Mouse (Mus musculus) hindbrain, embryonic 15.5 days (tissue): ENCODE measurements around the gene Smdt1. TPM values are rescaled to one million over a fixed set of nuclear protein-coding genes. Genes with fewer than 3 reads are reported as not detected.
"Not testable (repeated sequence)": the region's sequence is repeated elsewhere in the genome, so short reads cannot be mapped to it uniquely, and the experiment has no call there.

Source experiments
- ATAC-seq: fragments of 200-750 bp; cut with Nextera tagmentation; 2 replicates; pipeline ENCODE4 v1.8.0; 2017; ENCODE audit warnings: low read depth, moderate number of reproducible peaks, moderate TSS enrichment; ENCODE audit not compliant: low FRiP score
- H3K27ac ChIP-seq: fragments of 300-500 bp; sonication (generic); replicated peaks from 2 replicates; pipeline ENCODE4 v1.5.1; 2015; ENCODE audit warnings: mild to moderate bottlenecking, inconsistent platforms
- H3K27me3 ChIP-seq: fragments of 300-500 bp; sonication (generic); 2 replicates; pipeline ENCODE4 v1.6.1; 2015; ENCODE audit warnings: control low read depth, inconsistent platforms
- H3K36me3 ChIP-seq: fragments of 300-500 bp; sonication (generic); 2 replicates; pipeline ENCODE4 v1.6.1; 2015; ENCODE audit warnings: control low read depth, inconsistent platforms
- H3K4me1 ChIP-seq: fragments of 300-500 bp; sonication (generic); replicated peaks from 2 replicates; pipeline ENCODE4 v1.6.1; 2015; ENCODE audit warnings: control low read depth, inconsistent platforms
- H3K4me2 ChIP-seq: fragments of 300-500 bp; sonication (generic); 2 replicates; pipeline ENCODE4 v1.6.1; 2015; ENCODE audit warnings: moderate library complexity, mild to moderate bottlenecking, inconsistent platforms
- H3K4me3 ChIP-seq: fragments of 300-500 bp; sonication (generic); 2 replicates; pipeline ENCODE4 v1.5.1; 2015; ENCODE audit warnings: mild to moderate bottlenecking, inconsistent platforms
- H3K9ac ChIP-seq: fragments of 300-500 bp; sonication (generic); 2 replicates; pipeline ENCODE4 v1.6.1; 2015; ENCODE audit warnings: inconsistent platforms
- H3K9me3 ChIP-seq: fragments of 300-500 bp; sonication (generic); 2 replicates; pipeline ENCODE4 v1.6.1; 2016; ENCODE audit warnings: control low read depth, inconsistent platforms
- WGBS: fragments of 180-500 bp; shearing (Covaris S2); methylation state at CpG from one replicate; pipeline ENCODE4 v1.1.7; 2015; 5-methylcytosine and 5-hydroxymethylcytosine counted together
- polyA plus RNA-seq: library from polyadenylated mRNA; unstranded; fragments of >200 nt; fragmentation: Nextera tagmentation; extraction: Ambion mirVana; gene quantifications from 2 replicates; pipeline ENCODE4 v1.2.1, GENCODE M21; 2015

The Smdt1 gene
- polyA plus RNA-seq, 1 experiment from 2014 or later = 377 TPM

DNA sequence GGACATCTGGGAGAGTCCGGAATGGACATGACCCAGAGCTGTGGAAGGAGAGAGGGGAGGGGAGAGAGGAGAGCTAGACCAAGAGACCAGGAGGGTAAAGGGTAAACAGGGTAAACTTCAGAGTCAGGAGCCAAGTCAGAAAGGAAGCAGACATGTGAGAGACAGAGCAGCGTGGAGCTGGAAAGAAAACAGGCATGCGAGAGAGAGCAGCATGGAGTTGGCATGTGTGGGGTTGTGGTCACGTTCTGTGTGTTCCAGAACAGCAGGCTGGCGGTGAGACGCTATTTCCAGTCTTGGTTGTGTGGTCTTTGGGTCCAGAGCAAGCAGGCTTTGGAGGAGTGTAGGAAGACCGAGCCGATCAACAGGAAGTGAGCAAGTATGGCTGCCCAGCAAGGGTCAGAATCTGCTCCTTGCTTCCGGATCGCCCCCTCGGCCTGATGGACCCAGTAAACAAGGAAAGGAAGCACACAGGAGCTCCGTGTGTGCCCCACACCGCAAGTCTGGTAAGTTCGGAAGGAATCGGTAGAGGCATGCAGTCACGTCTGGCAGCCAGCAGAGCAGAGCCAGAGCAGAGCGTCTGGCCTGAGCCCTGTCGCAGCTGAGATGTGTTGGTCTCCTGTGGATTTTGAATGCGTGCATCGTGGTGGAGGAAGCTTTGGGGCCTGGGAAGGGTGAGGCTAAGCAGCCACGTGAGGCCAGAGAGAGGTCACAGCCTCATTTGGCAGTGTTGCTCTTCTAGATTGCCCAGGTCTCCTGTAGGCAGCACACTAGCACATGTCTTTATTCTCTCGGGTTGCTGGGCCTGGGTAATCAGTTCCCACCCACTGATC lies 19.9 kb downstream of the Smdt1 start:
- no peak for ATAC-seq
- WGBS = 66% methylated on average over 22 of the region's 22 CpGs
- no peaks in the 10 kb centered on the region for H3K27me3 ChIP-seq
- 0 out of 2 replicates have a peak overlapping the region, but pooled peaks have one; percentile 4 for H3K4me2 ChIP-seq
- no peaks in the 10 kb centered on the region for H3K9me3 ChIP-seq
- no peaks in the 10 kb centered on the region for H3K36me3 ChIP-seq
- no peak overlapping the region for H3K4me3 ChIP-seq
- H3K4me1 ChIP-seq = peaks cover 5% of the 10 kb centered on the region
- no peak overlapping the region for H3K27ac ChIP-seq
- H3K9ac ChIP-seq = no peak overlapping the region

DNA sequence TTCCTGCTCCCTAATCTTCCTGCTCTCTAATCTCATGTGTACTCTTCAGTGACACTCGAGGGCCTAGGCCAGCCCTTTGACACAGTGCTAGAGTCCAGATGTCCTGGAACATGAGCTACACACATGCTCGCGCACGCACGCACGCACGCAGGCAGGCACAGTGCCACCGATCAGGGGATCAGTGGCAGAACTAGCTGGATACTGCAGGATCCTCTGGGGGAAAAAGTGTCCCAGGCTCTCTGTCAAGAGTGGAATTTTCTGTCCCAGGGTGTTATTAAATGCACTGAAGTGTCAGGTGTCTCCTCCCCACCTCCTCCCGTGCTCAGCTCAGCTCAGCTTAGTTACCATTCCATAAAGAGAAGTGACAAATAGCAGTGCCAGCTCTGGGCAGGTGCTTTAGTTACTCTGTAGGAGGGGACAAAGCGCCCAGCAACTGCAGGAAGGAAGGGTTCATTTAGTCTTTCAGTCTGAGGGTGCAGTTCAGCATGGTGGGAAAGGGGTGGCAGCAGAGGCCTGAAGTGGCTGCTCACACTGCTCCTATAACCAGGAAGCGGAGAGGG lies 22.8 kb downstream of the Smdt1 start:
- no peak for ATAC-seq
- Histone ChIP-seq H3K9me3 (no peaks in the 10 kb centered on the region), H3K27me3 (no peaks in the 10 kb centered on the region), H3K4me1 (no peaks in the 10 kb centered on the region), H3K4me2 (no peak overlapping the region), H3K36me3 (no peaks in the 10 kb centered on the region), H3K27ac (no peak overlapping the region), H3K4me3 (no peak overlapping the region), H3K9ac (no peak overlapping the region)
- 81% methylated on average over 11 of the region's 11 CpGs for WGBS

DNA sequence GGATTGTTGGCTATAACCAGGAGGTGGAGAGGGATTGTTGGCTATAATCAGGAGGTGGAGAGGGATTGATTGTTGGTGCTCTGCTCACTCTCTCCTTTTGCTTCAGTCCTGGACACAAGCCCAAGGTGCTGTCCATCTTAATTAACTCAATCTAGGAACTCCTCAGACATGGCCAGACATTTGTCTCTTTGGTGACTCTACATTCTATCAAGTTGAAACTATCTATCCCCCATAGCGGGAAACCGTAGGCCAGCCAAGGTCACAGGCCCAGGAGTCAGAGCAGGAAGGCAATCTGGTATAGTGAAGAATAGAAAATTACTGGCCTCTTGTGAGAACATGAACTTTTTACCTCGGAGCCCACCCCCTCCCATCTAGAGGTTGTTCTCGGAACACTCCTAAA lies 23.5 kb downstream of the Smdt1 start:
- no peak overlapping the region for H3K4me3 ChIP-seq
- H3K27me3 ChIP-seq = no peaks in the 10 kb centered on the region
- H3K4me2 ChIP-seq = no peak overlapping the region
- no peak overlapping the region for H3K27ac ChIP-seq
- H3K4me1 ChIP-seq = no peaks in the 10 kb centered on the region
- no peaks in the 10 kb centered on the region for H3K9me3 ChIP-seq
- ATAC-seq = no peak
- WGBS = 89% methylated on average over 4 of the region's 4 CpGs
- no peaks in the 10 kb centered on the region for H3K36me3 ChIP-seq
- H3K9ac ChIP-seq = no peak overlapping the region

DNA sequence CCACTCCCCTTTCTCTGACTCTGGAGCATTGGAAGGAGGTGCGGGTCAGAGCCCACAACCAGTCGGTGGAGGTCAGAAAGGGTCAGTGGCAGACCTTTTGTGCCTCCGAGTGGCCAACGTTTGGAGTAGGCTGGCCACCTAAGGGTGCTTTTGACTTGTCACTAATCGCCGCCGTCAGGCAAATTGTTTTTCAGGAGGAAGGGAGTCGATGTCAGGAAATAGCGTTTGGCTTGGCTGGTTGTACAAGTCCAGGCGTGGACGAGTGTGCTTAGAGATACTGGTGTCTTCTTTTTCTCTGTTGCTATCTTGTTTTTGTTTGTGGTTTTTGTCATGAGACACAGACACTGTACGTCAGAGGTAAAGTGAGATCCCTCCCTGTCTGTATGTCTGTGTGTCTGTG lies 25.0 kb downstream of the Smdt1 start:
- H3K4me1 ChIP-seq, H3K9me3 ChIP-seq, H3K4me2 ChIP-seq, H3K36me3 ChIP-seq, H3K4me3 ChIP-seq, H3K27ac ChIP-seq, ATAC-seq, H3K9ac ChIP-seq, H3K27me3 ChIP-seq: not testable (repeated sequence)
- 83% methylated on average over 8 of the region's 12 CpGs for WGBS

DNA sequence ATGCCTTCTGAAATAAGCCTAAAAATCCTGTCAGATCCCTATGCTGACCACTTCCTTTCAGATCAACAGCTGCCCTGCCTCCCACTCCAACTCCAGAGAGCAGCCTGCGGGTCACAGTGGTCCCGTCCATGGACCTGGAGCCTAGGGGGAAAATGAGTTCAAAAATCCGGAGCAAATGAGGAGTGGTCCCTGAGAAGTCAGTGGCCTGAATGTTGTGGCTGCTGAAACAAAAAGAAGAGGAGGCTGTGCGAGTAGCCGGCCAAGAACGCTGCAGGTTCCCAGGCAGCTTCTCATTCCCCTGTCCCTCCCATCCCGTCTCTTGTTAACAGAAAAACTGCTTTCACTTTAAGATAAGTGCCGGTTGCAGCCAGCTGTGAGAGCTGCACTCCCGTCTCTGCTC lies 25.8 kb downstream of the Smdt1 start:
- H3K27ac ChIP-seq, H3K9ac ChIP-seq, H3K4me2 ChIP-seq, H3K36me3 ChIP-seq, H3K4me1 ChIP-seq, H3K27me3 ChIP-seq, ATAC-seq, H3K9me3 ChIP-seq, H3K4me3 ChIP-seq: not testable (repeated sequence)
- WGBS = 21% methylated on average over 7 of the region's 9 CpGs

DNA sequence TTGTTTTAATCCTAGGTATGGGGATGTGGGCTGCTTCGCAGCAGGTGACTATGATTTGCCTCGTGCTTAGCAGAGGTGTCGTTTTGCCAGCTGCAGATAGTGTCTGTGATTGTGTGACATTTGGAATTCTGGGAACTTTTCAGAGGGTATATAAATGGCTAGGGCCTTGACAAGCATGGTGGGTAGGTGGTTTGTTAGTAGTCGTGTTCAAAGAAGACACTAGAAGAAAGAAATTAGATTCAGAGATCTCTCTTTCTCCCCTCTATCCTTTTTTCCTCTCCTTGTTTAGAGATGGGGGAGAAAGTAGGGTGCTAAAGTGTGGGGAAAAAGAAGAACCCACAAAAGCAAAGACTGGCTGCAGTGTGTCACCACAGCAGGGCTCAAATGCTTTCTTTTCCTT lies 29.4 kb downstream of the Smdt1 start:
- Histone ChIP-seq H3K36me3 (no peaks in the 10 kb centered on the region), H3K4me3 (no peak overlapping the region), H3K27ac (no peak overlapping the region), H3K9me3 (no peaks in the 10 kb centered on the region), H3K4me1 (no peaks in the 10 kb centered on the region), H3K4me2 (no peak overlapping the region), H3K27me3 (no peaks in the 10 kb centered on the region), H3K9ac (no peak overlapping the region)
- 93% methylated on average over 4 of the region's 4 CpGs for WGBS
- no peak for ATAC-seq

GRCm38 (mm10) chr15:82368851-82369250 lies 30.1 kb downstream of the Smdt1 start:
- Histone ChIP-seq H3K27me3 (no peaks in the 10 kb centered on the region), H3K36me3 (no peaks in the 10 kb centered on the region), H3K4me3 (no peak overlapping the region), H3K4me2 (no peak overlapping the region), H3K9me3 (no peaks in the 10 kb centered on the region), H3K4me1 (no peaks in the 10 kb centered on the region), H3K27ac (no peak overlapping the region), H3K9ac (no peak overlapping the region)
- WGBS = 81% methylated on average over 1 of the region's 1 CpGs
- ATAC-seq = no peak

- ATAC-seq = no peak
- Histone ChIP-seq H3K36me3 (no peaks in the 10 kb centered on the region), H3K9me3 (no peaks in the 10 kb centered on the region), H3K27me3 (no peaks in the 10 kb centered on the region), H3K27ac (no peak overlapping the region), H3K9ac (no peak overlapping the region), H3K4me2 (no peak overlapping the region), H3K4me1 (peaks cover 8% of the 10 kb centered on the region; the same call in 1 of the 2 replicates), H3K4me3 (no peak overlapping the region)
- 94% methylated on average over 6 of the region's 6 CpGs for WGBS
These were observed 33.7 kb downstream of the Smdt1 start for GRCm38 (mm10) chr15:82372446-82372845.

- WGBS = 85% methylated on average over 5 of the region's 5 CpGs
- Histone ChIP-seq H3K4me1 (peaks cover 8% of the 10 kb centered on the region; the same call in 1 of the 2 replicates), H3K27ac (no peak overlapping the region), H3K27me3 (no peaks in the 10 kb centered on the region), H3K9ac (no peak overlapping the region), H3K36me3 (no peaks in the 10 kb centered on the region), H3K9me3 (no peaks in the 10 kb centered on the region), H3K4me2 (no peak overlapping the region), H3K4me3 (no peak overlapping the region)
- ATAC-seq = no peak
These were observed 34.2 kb downstream of the Smdt1 start for GRCm38 (mm10) chr15:82372991-82373390.

- Histone ChIP-seq H3K36me3 (no peaks in the 10 kb centered on the region), H3K9ac (no peak overlapping the region), H3K4me2 (no peak overlapping the region), H3K4me1 (peaks cover 8% of the 10 kb centered on the region; the same call in 1 of the 2 replicates), H3K9me3 (no peaks in the 10 kb centered on the region), H3K27me3 (no peaks in the 10 kb centered on the region), H3K4me3 (no peak overlapping the region), H3K27ac (no peak overlapping the region)
- ATAC-seq = no peak
- WGBS = 76% methylated on average over 5 of the region's 5 CpGs
These were observed 35.7 kb downstream of the Smdt1 start for GRCm38 (mm10) chr15:82374437-82374836.

DNA sequence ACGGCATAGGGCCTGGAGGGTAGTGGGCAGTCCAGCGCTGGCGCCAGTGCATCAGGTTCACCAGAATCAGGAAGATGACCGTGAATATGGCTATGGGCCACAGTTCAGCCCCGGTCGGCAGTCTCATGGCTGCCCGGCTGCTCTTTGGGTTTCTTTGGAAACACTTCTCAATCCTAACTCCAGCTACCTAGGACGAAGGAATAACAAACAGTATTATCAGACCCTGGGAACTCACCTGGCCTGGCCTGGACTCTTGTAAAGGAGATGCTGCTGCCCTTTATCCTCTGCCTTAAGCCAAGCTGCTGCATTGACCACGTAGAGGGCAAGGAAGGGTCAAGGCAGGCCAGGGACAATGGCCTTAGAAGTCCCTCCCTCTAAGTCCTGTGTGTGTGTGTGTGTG lies 37.1 kb downstream of the Smdt1 start:
- Histone ChIP-seq H3K36me3 (no peaks in the 10 kb centered on the region), H3K4me2 (no peak overlapping the region), H3K4me1 (peaks cover 13% of the 10 kb centered on the region; the same call in 1 of the 2 replicates), H3K4me3 (no peak overlapping the region), H3K27ac (no peak overlapping the region), H3K27me3 (no peaks in the 10 kb centered on the region), H3K9ac (no peak overlapping the region), H3K9me3 (no peaks in the 10 kb centered on the region)
- 85% methylated on average over 9 of the region's 9 CpGs for WGBS
- no peak for ATAC-seq

GRCm38 (mm10) chr15:82376393-82377138 lies 37.8 kb downstream of the Smdt1 start:
- H3K4me1 ChIP-seq = peaks cover 17% of the 10 kb centered on the region; the same call in 1 of the 2 replicates
- no peaks in the 10 kb centered on the region for H3K27me3 ChIP-seq
- H3K27ac ChIP-seq = 0 out of 2 replicates have a peak overlapping the region, but pooled peaks have one; percentile 35
- WGBS = 47% methylated on average over 17 of the region's 17 CpGs
- H3K4me2 ChIP-seq = no peak overlapping the region
- no peak for ATAC-seq
- no peak overlapping the region for H3K4me3 ChIP-seq
- no peaks in the 10 kb centered on the region for H3K36me3 ChIP-seq
- no peaks in the 10 kb centered on the region for H3K9me3 ChIP-seq
- no peak overlapping the region for H3K9ac ChIP-seq
